Mouse (Mus musculus): ENCODE data around the gene Elovl7.

DNA sequence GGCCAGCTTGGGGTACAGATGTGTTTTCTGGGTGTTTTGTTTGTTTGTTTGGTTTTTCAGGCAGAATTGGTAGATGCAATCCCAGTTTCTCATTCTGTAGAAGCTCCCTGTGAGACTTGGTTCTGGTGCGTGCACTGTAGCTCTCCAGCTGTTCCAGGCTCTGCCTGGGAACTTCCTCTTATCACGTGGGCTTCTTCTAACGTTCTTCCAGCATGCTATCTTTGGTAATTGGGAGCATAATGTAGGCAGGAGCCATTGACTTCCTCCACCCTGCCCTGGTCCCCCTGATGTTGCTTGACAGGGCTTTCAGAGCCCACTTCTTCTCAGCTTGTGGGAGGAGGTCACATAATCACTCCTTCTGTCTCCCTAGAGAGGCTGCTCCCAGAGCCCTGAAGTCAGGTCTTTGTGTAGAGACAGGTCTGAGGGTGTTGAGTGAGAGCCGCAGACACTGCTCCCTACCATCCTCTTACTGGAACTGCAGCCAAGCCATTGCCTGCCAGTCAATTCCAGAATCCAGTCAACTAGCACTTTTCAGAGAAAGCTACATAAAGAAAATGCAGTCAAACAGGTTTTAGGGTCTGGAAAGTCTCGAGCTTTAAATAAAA lies 86.2 kb downstream of the Elovl7 start:
- no peak for TF ChIP-seq MAFK (IDR thresholded peaks at IDR 0.05; ENCODE audit: insufficient read depth, low read depth, low read length)
- TF ChIP-seq HCFC1 (IDR thresholded peaks at IDR 0.05; ENCODE audit: borderline replicate concordance, insufficient read depth, low read length), result no peak
- TF ChIP-seq ZC3H11A (IDR thresholded peaks at IDR 0.05; ENCODE audit: borderline replicate concordance, low read depth, low read length), result no peak
- TF ChIP-seq CHD2 (IDR thresholded peaks at IDR 0.05; ENCODE audit: low read depth, low read length), result no peak
- no peak for TF ChIP-seq ZNF384 (IDR thresholded peaks at IDR 0.05; ENCODE audit: low read depth, low read length)
